Mouse (Mus musculus) liver, adult 2 months (tissue): ENCODE data around the gene Fer. TPM values are rescaled to one million over a fixed set of nuclear protein-coding genes. Genes with fewer than 3 reads are reported as not detected.
"Not testable (repeated sequence)": the region's sequence is repeated elsewhere in the genome, so short reads cannot be mapped to it uniquely, and the experiment has no call there.

Source experiments
- DNase-seq: peaks from one replicate; pipeline ENCODE4 v3.0.0-alpha.2; 2011; ENCODE audit warnings: low read depth, low spot score; ENCODE audit errors: extremely low read depth
- H3K27ac ChIP-seq: fragments of 200-500 bp; replicated peaks from 2 replicates; pipeline ENCODE4 v1.5.1; 2012; ENCODE audit warnings: low read depth, mild to moderate bottlenecking, control low read depth, inconsistent platforms, low read length; ENCODE audit not compliant: insufficient read depth
- H3K27me3 ChIP-seq: fragments of 200-500 bp; 2 replicates; pipeline ENCODE4 v1.6.1; 2012; ENCODE audit warnings: mild to moderate bottlenecking, moderate library complexity, low read length, inconsistent platforms; ENCODE audit not compliant: control insufficient read depth, insufficient read depth
- H3K36me3 ChIP-seq: fragments of 200-500 bp; 2 replicates; pipeline ENCODE4 v1.6.1; 2012; ENCODE audit warnings: low read length, inconsistent platforms; ENCODE audit not compliant: control insufficient read depth, insufficient read depth
- H3K4me1 ChIP-seq: fragments of 200-500 bp; 2 replicates; pipeline ENCODE4 v1.6.1; 2011; ENCODE audit warnings: low read length; ENCODE audit not compliant: control insufficient read depth, insufficient read depth
- H3K4me3 ChIP-seq: fragments of 200-500 bp; 2 replicates; pipeline ENCODE4 v1.5.1; 2011; ENCODE audit warnings: low read depth, mild to moderate bottlenecking, control low read depth, low read length, moderate library complexity; ENCODE audit not compliant: insufficient read depth
- H3K79me2 ChIP-seq: fragments of 200-500 bp; 2 replicates; pipeline ENCODE4 v1.6.1; 2012; ENCODE audit warnings: inconsistent platforms, mild to moderate bottlenecking, low read length, moderate library complexity; ENCODE audit not compliant: control insufficient read depth, insufficient read depth
- H3K9ac ChIP-seq: fragments of 200-500 bp; 2 replicates; pipeline ENCODE4 v1.6.1; 2012; ENCODE audit warnings: low read depth, mild to moderate bottlenecking, control low read depth, inconsistent platforms, low read length
- CTCF ChIP-seq: fragments of 200-500 bp; IDR thresholded peaks from 2 replicates; pipeline ENCODE4 v1.5.1; 2011; ENCODE audit warnings: low read depth, low read length, control low read depth
- POLR2A ChIP-seq: fragments of 200-500 bp; IDR thresholded peaks from 2 replicates; pipeline ENCODE4 v1.6.1; 2011; ENCODE audit warnings: low read length, control low read depth; ENCODE audit not compliant: insufficient read depth; ENCODE audit errors: extremely low read depth
- WGBS: fragments of 180-500 bp; shearing (Covaris S2); methylation state at CpG from one replicate; pipeline ENCODE4 v1.1.7; 2018; 5-methylcytosine and 5-hydroxymethylcytosine counted together
- polyA plus RNA-seq: library from polyadenylated mRNA; depleted of rRNA; stranded (reverse); fragments of >200 nt; gene quantifications from 2 replicates; pipeline ENCODE4 v1.2.3, GENCODE M21; 2012
- total RNA-seq: library from RNA; depleted of rRNA; stranded (reverse); fragments of >200 nt; gene quantifications from 2 replicates; pipeline ENCODE4 v1.2.3, GENCODE M21; 2014

The Fer gene
- total and polyA plus RNA-seq, 2 experiments, result 1.3 to 12.0 TPM

DNA sequence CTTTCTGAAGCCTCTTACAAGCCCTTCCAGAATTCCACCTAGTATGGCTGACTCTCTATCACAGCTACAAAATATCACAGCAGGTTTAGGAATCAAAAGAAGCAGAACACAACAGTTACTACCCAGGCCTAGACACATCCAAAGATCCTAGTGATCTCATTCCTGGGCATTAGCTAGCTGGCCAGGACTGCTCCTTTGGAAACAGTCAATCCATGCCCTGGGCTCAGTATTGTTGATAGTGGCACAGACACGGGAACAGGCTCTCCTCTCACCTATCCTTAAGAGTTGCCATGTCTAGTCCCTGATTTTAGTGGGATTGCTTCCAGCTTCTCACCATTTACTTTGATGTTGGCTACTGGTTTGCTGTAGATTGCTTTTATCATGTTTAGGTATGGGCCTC is 20.6 kb upstream of the Fer start:
- no peaks in the 10 kb centered on the region for H3K36me3 ChIP-seq
- DNase-seq, result no peak
- 93% methylated on average over 1 of the region's 1 CpGs for WGBS

DNA sequence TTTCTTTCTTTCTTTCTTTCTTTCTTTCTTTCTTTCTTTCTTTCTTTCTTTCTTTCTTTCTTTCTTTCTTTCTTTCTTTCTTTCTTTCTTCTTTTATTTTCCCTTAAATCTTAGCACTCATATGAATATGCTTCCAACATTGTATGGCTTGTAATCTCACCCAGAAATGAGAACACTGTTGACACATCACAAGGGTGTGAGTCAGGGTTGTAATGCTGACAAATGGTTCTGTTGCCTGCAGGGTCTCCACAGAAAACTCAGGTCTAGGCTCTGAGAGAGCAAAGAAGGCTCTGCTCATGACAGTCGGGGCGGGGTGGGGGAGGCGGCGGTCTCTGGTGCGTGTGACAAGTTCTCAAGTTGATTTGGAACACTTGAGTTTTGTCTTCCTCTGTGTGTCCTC is 17.9 kb upstream of the Fer start:
- Histone ChIP-seq H3K4me1 (no peaks in the 10 kb centered on the region; the same call in 1 of the 2 replicates), H3K9ac (no peak overlapping the region), H3K27me3 (no peaks in the 10 kb centered on the region), H3K4me3 (no peak overlapping the region), H3K27ac (no peak overlapping the region), H3K36me3 (no peaks in the 10 kb centered on the region), H3K79me2 (no peaks in the 10 kb centered on the region)
- no peak for TF ChIP-seq CTCF
- TF ChIP-seq POLR2A, result no peak
- DNase-seq, result no peak
- 86% methylated on average over 5 of the region's 5 CpGs for WGBS

More for the DNA sequence above, 20.6 kb upstream of the Fer start:
- Histone ChIP-seq H3K4me3 (no peak overlapping the region), H3K9ac (no peak overlapping the region), H3K4me1 (no peaks in the 10 kb centered on the region), H3K79me2 (no peaks in the 10 kb centered on the region), H3K27me3 (no peaks in the 10 kb centered on the region), H3K27ac (no peak overlapping the region)
- TF ChIP-seq CTCF, result no peak
- TF ChIP-seq POLR2A, result no peak

GRCm38 (mm10) chr17:63845766-63846165 is 17.1 kb upstream of the Fer start:
- not testable (repeated sequence) for DNase-seq, H3K27ac ChIP-seq, H3K79me2 ChIP-seq, H3K4me3 ChIP-seq, H3K27me3 ChIP-seq, H3K36me3 ChIP-seq, H3K9ac ChIP-seq, H3K4me1 ChIP-seq
- 97% methylated on average over 3 of the region's 3 CpGs for WGBS

DNA sequence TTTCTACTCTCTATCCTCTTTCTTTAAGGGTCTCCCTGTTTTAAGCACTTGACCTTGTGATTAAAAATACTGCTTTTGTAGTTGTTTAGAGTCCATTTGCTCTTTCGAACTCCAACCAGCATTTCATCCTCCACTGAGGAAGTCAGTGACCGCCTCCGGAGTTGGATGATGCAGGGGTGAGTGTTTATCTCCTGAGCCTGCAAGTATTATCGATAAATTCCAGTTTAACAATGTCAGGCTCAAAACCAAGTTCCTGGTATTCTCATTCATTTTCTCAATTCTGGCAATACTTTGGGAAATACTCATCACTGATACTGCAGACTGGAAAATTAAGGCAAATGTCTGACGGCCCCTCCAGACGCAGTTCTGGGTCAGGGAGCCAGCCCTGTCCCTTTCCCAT is 13.7 kb upstream of the Fer start:
- Histone ChIP-seq H3K79me2 (no peaks in the 10 kb centered on the region), H3K27ac (no peak overlapping the region), H3K4me1 (no peaks in the 10 kb centered on the region; the same call in 1 of the 2 replicates), H3K36me3 (no peaks in the 10 kb centered on the region), H3K27me3 (no peaks in the 10 kb centered on the region), H3K9ac (peak overlapping the region; percentile 69), H3K4me3 (peak overlapping the region; percentile 88)
- 2% methylated on average over 6 of the region's 6 CpGs for WGBS
- DNase-seq, result no peak
- TF ChIP-seq POLR2A (no peak), CTCF (no peak)

DNA sequence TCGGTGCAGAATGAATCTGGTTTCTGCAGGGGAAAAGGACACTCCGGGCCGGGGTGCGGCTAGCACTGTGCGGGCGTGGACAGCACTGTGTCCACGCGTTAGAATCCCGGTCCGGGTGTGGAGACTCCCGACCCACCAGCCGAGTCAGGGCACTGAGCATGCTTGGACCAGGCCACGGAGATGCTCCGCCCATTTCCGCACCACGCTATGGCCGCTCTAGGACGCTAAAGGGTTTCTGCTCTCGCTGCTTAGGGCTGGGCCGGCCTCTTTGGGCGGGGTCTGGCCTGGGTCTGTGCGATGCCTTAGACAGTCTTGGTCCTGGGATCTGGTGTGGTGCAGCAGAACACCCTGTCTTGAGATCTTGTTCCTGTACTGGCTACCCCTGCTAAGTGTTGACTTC is 13.3 kb upstream of the Fer start:
- H3K79me2 ChIP-seq, result no peaks in the 10 kb centered on the region
- H3K4me1 ChIP-seq, result no peaks in the 10 kb centered on the region; the same call in 1 of the 2 replicates
- no peaks in the 10 kb centered on the region for H3K36me3 ChIP-seq
- H3K4me3 ChIP-seq, result peak overlapping the region; percentile 88
- peak overlapping the region; percentile 69 for H3K9ac ChIP-seq
- H3K27ac ChIP-seq, result no peak overlapping the region
- no peaks in the 10 kb centered on the region for H3K27me3 ChIP-seq
- TF ChIP-seq CTCF (no peak), POLR2A (0 out of 2 replicates have a peak, but pooled peaks have one; percentile 17)
- peak; percentile 66 for DNase-seq
- WGBS, result 3% methylated on average over 22 of the region's 22 CpGs

GRCm38 (mm10) chr17:63850016-63850415 is 12.8 kb upstream of the Fer start:
- Histone ChIP-seq H3K9ac (no peak overlapping the region), H3K4me1 (no peaks in the 10 kb centered on the region; the same call in 1 of the 2 replicates), H3K27me3 (no peaks in the 10 kb centered on the region), H3K79me2 (no peaks in the 10 kb centered on the region), H3K27ac (no peak overlapping the region), H3K36me3 (no peaks in the 10 kb centered on the region), H3K4me3 (no peak overlapping the region)
- 92% methylated on average over 9 of the region's 9 CpGs for WGBS
- TF ChIP-seq POLR2A (no peak), CTCF (no peak)
- no peak for DNase-seq
